Comparison of ENCODE assay signal across 31 mouse cellular contexts in the genomic region with DNA sequence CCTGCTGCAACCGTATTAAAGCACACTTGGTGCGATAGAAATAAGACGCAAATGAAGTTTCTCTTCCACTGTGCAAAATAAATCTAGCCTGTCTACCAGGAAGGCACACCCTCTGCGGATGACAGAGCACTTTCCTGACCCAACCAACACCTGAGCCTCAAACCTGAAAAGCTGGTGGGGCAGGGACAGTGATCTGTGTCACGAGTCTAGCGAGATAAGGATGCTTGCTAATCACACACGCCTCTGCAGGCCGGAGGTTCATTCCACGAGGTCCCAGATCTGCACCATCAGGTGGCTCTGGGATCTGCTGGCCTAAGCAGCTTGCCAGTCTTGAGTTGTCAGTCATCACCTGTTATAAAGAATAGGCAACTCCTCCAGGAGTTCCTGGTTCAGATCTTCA. TPM values are rescaled to one million over a fixed set of nuclear protein-coding genes. Genes with fewer than 3 reads are reported as not detected.
DNase-seq lines count a peak whose midpoint lies in the region; ATAC-seq lines count a peak whose summit lies in the region.
"Had no signal": no experiment of that assay in that cellular context is flagged by ENCODE, and none has a peak within 500 bp of the region (broad histone marks: within the 10 kb centered on the region; RNA-seq: fewer than 3 reads in every experiment).

No protein-coding gene starts in this region.

- no peak overlapping the region for H3K9ac ChIP-seq in embryonic facial prominence, embryonic 15.5 days
- no peak overlapping the region for H3K9ac ChIP-seq in stomach, embryonic 15.5 days
- H3K9ac ChIP-seq: embryonic facial prominence, embryonic 13.5 days; heart, embryonic 15.5 days; lung, embryonic 14.5 days; midbrain, embryonic 15.5 days; neural tube, embryonic 15.5 days had no signal

- H3K4me3 ChIP-seq in embryonic facial prominence, embryonic 15.5 days (replicated peaks) = no peak overlapping the region
- H3K4me3 ChIP-seq in embryonic facial prominence, embryonic 10.5 days = no peak overlapping the region
- H3K4me3 ChIP-seq in stomach, embryonic 15.5 days (replicated peaks) = no peak overlapping the region
- H3K4me3 ChIP-seq: embryonic facial prominence, embryonic 13.5 days; erythroblast, embryonic 14.5 days; gastrocnemius, adult 2 months; heart, embryonic 10.5 days; heart, embryonic 15.5 days; midbrain, embryonic 10.5 days; midbrain, embryonic 15.5 days; neural tube, embryonic 15.5 days had no signal

- no peak overlapping the region for H3K4me2 ChIP-seq in embryonic facial prominence, embryonic 15.5 days (replicated peaks)
- no peak overlapping the region for H3K4me2 ChIP-seq in stomach, embryonic 15.5 days
- H3K4me2 ChIP-seq: embryonic facial prominence, embryonic 13.5 days; heart, embryonic 15.5 days; lung, embryonic 14.5 days; midbrain, embryonic 15.5 days; neural tube, embryonic 15.5 days had no signal

- DNase-seq in embryonic facial prominence, embryonic 10.5 days (ENCODE audit: low spot score) = no peak
- DNase-seq in urinary bladder, postnatal 14 days (ENCODE audit: low spot score) = peak; percentile 85
- no peak for DNase-seq in urinary bladder, adult 2 months (ENCODE audit: low spot score)
- DNase-seq in yolk sac, embryonic 10.5 days (ENCODE audit: low spot score) = peak; percentile 84
- no peak for DNase-seq in right cerebral cortex, postnatal 4 days
- DNase-seq in left cerebral cortex, postnatal 4 days = no peak
- DNase-seq: adrenal gland, adult 8-10 months; cerebellum, adult 9-11 months; embryo, embryonic 11 days; gastrocnemius, adult 2 months; kidney, adult 8-10 months; kidney, postnatal 4 days; lung, postnatal 14 days; retina, postnatal 1 day; right cerebral cortex, postnatal 14 days; spleen, adult 18-20 months had no signal

- H3K9me3 ChIP-seq in embryonic facial prominence, embryonic 15.5 days (replicated peaks) = no peaks in the 10 kb centered on the region
- no peaks in the 10 kb centered on the region for H3K9me3 ChIP-seq in embryonic facial prominence, embryonic 10.5 days
- no peaks in the 10 kb centered on the region for H3K9me3 ChIP-seq in stomach, embryonic 15.5 days
- H3K9me3 ChIP-seq: embryonic facial prominence, embryonic 13.5 days; heart, embryonic 10.5 days; heart, embryonic 15.5 days; midbrain, embryonic 10.5 days; midbrain, embryonic 15.5 days; neural tube, embryonic 15.5 days had no signal

- intact Hi-C loops in left cerebral cortex, postnatal 4 days (cut with DNase I) = no loop called here

- 70% methylated on average over 9 of the region's 9 CpGs for WGBS in embryonic facial prominence, embryonic 15.5 days
- WGBS in embryonic facial prominence, embryonic 10.5 days = 84% methylated on average over 9 of the region's 9 CpGs
- 57% methylated on average over 9 of the region's 9 CpGs for WGBS in stomach, embryonic 15.5 days

- H3K4me1 ChIP-seq in embryonic facial prominence, embryonic 15.5 days = 0 out of 2 replicates have a peak, but pooled peaks cover 3% of the 10 kb centered on the region
- H3K4me1 ChIP-seq in embryonic facial prominence, embryonic 10.5 days = peaks cover 14% of the 10 kb centered on the region
- no peaks in the 10 kb centered on the region for H3K4me1 ChIP-seq in stomach, embryonic 15.5 days
- H3K4me1 ChIP-seq: embryonic facial prominence, embryonic 13.5 days; heart, embryonic 15.5 days; midbrain, embryonic 10.5 days; midbrain, embryonic 15.5 days; neural tube, embryonic 15.5 days had no signal

- H3K27ac ChIP-seq in embryonic facial prominence, embryonic 15.5 days (replicated peaks) = 0 out of 2 replicates have a peak overlapping the region, but pooled peaks have one; percentile 55
- no peak overlapping the region for H3K27ac ChIP-seq in embryonic facial prominence, embryonic 10.5 days (replicated peaks)
- no peak overlapping the region for H3K27ac ChIP-seq in stomach, embryonic 15.5 days
- H3K27ac ChIP-seq: embryonic facial prominence, embryonic 13.5 days; gastrocnemius, adult 2 months; heart, embryonic 15.5 days; kidney, postnatal 0 days; midbrain, embryonic 10.5 days; midbrain, embryonic 15.5 days; neural tube, embryonic 15.5 days had no signal

- no peaks in the 10 kb centered on the region for H3K27me3 ChIP-seq in embryonic facial prominence, embryonic 15.5 days
- no peaks in the 10 kb centered on the region for H3K27me3 ChIP-seq in embryonic facial prominence, embryonic 10.5 days (replicated peaks; ENCODE audit: low read depth, poor library complexity, severe bottlenecking)
- H3K27me3 ChIP-seq in stomach, embryonic 15.5 days (replicated peaks) = no peaks in the 10 kb centered on the region
- H3K27me3 ChIP-seq: CH12.LX; embryonic facial prominence, embryonic 13.5 days; heart, embryonic 15.5 days; midbrain, embryonic 15.5 days; neural tube, embryonic 15.5 days had no signal

- no peaks in the 10 kb centered on the region for H3K36me3 ChIP-seq in embryonic facial prominence, embryonic 15.5 days
- H3K36me3 ChIP-seq in embryonic facial prominence, embryonic 10.5 days (replicated peaks) = no peaks in the 10 kb centered on the region
- H3K36me3 ChIP-seq in stomach, embryonic 15.5 days = no peaks in the 10 kb centered on the region
- H3K36me3 ChIP-seq: embryonic facial prominence, embryonic 13.5 days; heart, embryonic 10.5 days; heart, embryonic 15.5 days; midbrain, embryonic 10.5 days; midbrain, embryonic 15.5 days; neural tube, embryonic 15.5 days had no signal

- ATAC-seq in embryonic facial prominence, embryonic 15.5 days (ENCODE audit: insufficient number of reproducible peaks, low FRiP score, low TSS enrichment, low read depth) = no peak; the same call in 1 of the 2 replicates
- peak; percentile 53; the same call in 1 of the 2 replicates for ATAC-seq in stomach, embryonic 15.5 days (ENCODE audit: insufficient read depth, low FRiP score, low read depth)
- ATAC-seq: activated CD4-positive, CD25-positive, alpha-beta regulatory T cell, adult 4 months; forebrain, embryonic 16.5 days; midbrain, embryonic 15.5 days had no signal

RNA-seq across cellular contexts. Expression of gene Smagp, which starts 14.9 kb away (rescaled TPM):
- polyA plus RNA-seq in embryonic facial prominence, embryonic 15.5 days (2015; fragmentation: Nextera tagmentation; extraction: Ambion mirVana) = 25.7 and 28.5 TPM in 2 replicates
- 4.9 and 7.3 TPM in 2 replicates for polyA plus RNA-seq in embryonic facial prominence, embryonic 10.5 days (2016; fragmentation: Nextera tagmentation; extraction: Ambion mirVana)
- polyA plus RNA-seq in urinary bladder, adult 2 months (2012; rRNA removed) = 65.7 and 67.6 TPM in 2 replicates
- polyA plus RNA-seq in stomach, embryonic 15.5 days (2015; fragmentation: Nextera tagmentation; extraction: Ambion mirVana) = 37.8 and 41.9 TPM in 2 replicates
- total RNA-seq in left cerebral cortex, postnatal 4 days (2021) = 1 to 10 TPM; 2.4 to 3.2 TPM
- polyA plus RNA-seq: activated CD4-positive, CD25-positive, alpha-beta regulatory T cell, adult 4 months had no signal

RNA-seq across cellular contexts. Expression of gene Bin2, which starts 17.7 kb away (rescaled TPM):
- 5.2 and 5.7 TPM in 2 replicates for polyA plus RNA-seq in embryonic facial prominence, embryonic 15.5 days (2015; fragmentation: Nextera tagmentation; extraction: Ambion mirVana)
- polyA plus RNA-seq in embryonic facial prominence, embryonic 10.5 days (2016; fragmentation: Nextera tagmentation; extraction: Ambion mirVana) = 2.1 and 4.0 TPM in 2 replicates
- 6.5 and 6.6 TPM in 2 replicates for polyA plus RNA-seq in urinary bladder, adult 2 months (2012; rRNA removed)
- 7.1 TPM in 2 replicates for polyA plus RNA-seq in stomach, embryonic 15.5 days (2015; fragmentation: Nextera tagmentation; extraction: Ambion mirVana)
- 1 to 10 TPM; 1.8 to 2.4 TPM for total RNA-seq in left cerebral cortex, postnatal 4 days (2021)
- polyA plus RNA-seq: C2C12 had no signal

RNA-seq across cellular contexts. Expression of gene Cela1, which starts 36.1 kb away (rescaled TPM):
- polyA plus RNA-seq in embryonic facial prominence, embryonic 15.5 days (2015; fragmentation: Nextera tagmentation; extraction: Ambion mirVana) = 4.5 and 5.3 TPM in 2 replicates
- 1.7 and 2.2 TPM in 2 replicates for polyA plus RNA-seq in embryonic facial prominence, embryonic 10.5 days (2016; fragmentation: Nextera tagmentation; extraction: Ambion mirVana)
- polyA plus RNA-seq in urinary bladder, adult 2 months (2012; rRNA removed) = 97.3 and 135 TPM in 2 replicates
- polyA plus RNA-seq in stomach, embryonic 15.5 days (2015; fragmentation: Nextera tagmentation; extraction: Ambion mirVana) = 273 and 329 TPM in 2 replicates
- total RNA-seq in left cerebral cortex, postnatal 4 days (2021) = 1 to 10 TPM in 1 of 2 experiments, under 1 TPM in 1; 0.74 to 1.2 TPM
- total RNA-seq: gastrocnemius, adult 2 months had no signal

RNA-seq across cellular contexts. Expression of gene Dazap2, which starts 36.5 kb away (rescaled TPM):
- 179 and 203 TPM in 2 replicates for polyA plus RNA-seq in embryonic facial prominence, embryonic 15.5 days (2015; fragmentation: Nextera tagmentation; extraction: Ambion mirVana)
- 200 and 212 TPM in 2 replicates for polyA plus RNA-seq in embryonic facial prominence, embryonic 10.5 days (2016; fragmentation: Nextera tagmentation; extraction: Ambion mirVana)
- 255 and 281 TPM in 2 replicates for polyA plus RNA-seq in urinary bladder, adult 2 months (2012; rRNA removed)
- polyA plus RNA-seq in stomach, embryonic 15.5 days (2015; fragmentation: Nextera tagmentation; extraction: Ambion mirVana) = 194 and 215 TPM in 2 replicates
- total RNA-seq in left cerebral cortex, postnatal 4 days (2021) = 10 to 100 TPM; 67.6 to 71.0 TPM

RNA-seq across cellular contexts. Expression of gene Pou6f1, which starts 51.8 kb away (rescaled TPM):
- 12.3 and 13.8 TPM in 2 replicates for polyA plus RNA-seq in embryonic facial prominence, embryonic 15.5 days (2015; fragmentation: Nextera tagmentation; extraction: Ambion mirVana)
- polyA plus RNA-seq in embryonic facial prominence, embryonic 10.5 days (2016; fragmentation: Nextera tagmentation; extraction: Ambion mirVana) = 3.7 and 5.4 TPM in 2 replicates
- 14.4 and 23.0 TPM in 2 replicates for polyA plus RNA-seq in urinary bladder, adult 2 months (2012; rRNA removed)
- polyA plus RNA-seq in stomach, embryonic 15.5 days (2015; fragmentation: Nextera tagmentation; extraction: Ambion mirVana) = 4.7 and 4.9 TPM in 2 replicates
- 100 to 1,000 TPM; 123 to 125 TPM for total RNA-seq in left cerebral cortex, postnatal 4 days (2021)

Comparison
In these comparisons a context has a peak if more than half of its experiments do, and no peak if none do; other contexts are left out.
1. DNase-seq: peak in urinary bladder, postnatal 14 days (single experiment) and yolk sac, embryonic 10.5 days (single experiment); none in embryonic facial prominence, embryonic 10.5 days (single experiment), urinary bladder, adult 2 months (single experiment), right cerebral cortex, postnatal 4 days (single experiment) and left cerebral cortex, postnatal 4 days (single experiment).
2. RNA of gene Cela1, which starts 36.1 kb away (polyA plus RNA-seq): 273 to 329 TPM in stomach, embryonic 15.5 days and 97.3 to 135 TPM in urinary bladder, adult 2 months; 4.5 to 5.3 TPM in embryonic facial prominence, embryonic 15.5 days and 1.7 to 2.2 TPM in embryonic facial prominence, embryonic 10.5 days; every median in the first group is over 10 times any median in the second.